Mouse (Mus musculus) heart, embryonic 12.5 days (tissue): ENCODE data around the gene Gpx6. TPM values are rescaled to one million over a fixed set of nuclear protein-coding genes. Genes with fewer than 3 reads are reported as not detected.
A peak's percentile ranks its signal among the peaks of the same experiment; 100 is the strongest.

Experiments used
- ATAC-seq: fragments of 200-750 bp; cut with Nextera tagmentation; 2 replicates; pipeline ENCODE4 v1.8.0; 2017; ENCODE audit warnings: moderate TSS enrichment, moderate library complexity; ENCODE audit not compliant: insufficient number of reproducible peaks, low FRiP score
- H3K27ac ChIP-seq: fragments of 300-500 bp; sonication (generic); 2 replicates; pipeline ENCODE4 v1.5.1; 2016; ENCODE audit warnings: mild to moderate bottlenecking, moderate library complexity; ENCODE audit not compliant: poor library complexity, severe bottlenecking
- H3K27me3 ChIP-seq: fragments of 300-500 bp; sonication (generic); replicated peaks from 2 replicates; pipeline ENCODE4 v1.6.1; 2016; ENCODE audit warnings: mild to moderate bottlenecking, moderate library complexity
- H3K36me3 ChIP-seq: fragments of 300-500 bp; sonication (generic); 2 replicates; pipeline ENCODE4 v1.6.1; 2016; ENCODE audit warnings: mild to moderate bottlenecking, moderate library complexity
- H3K4me1 ChIP-seq: fragments of 300-500 bp; sonication (generic); replicated peaks from 2 replicates; pipeline ENCODE4 v1.6.1; 2016; ENCODE audit warnings: mild to moderate bottlenecking
- H3K4me2 ChIP-seq: fragments of 300-500 bp; sonication (generic); 2 replicates; pipeline ENCODE4 v1.6.1; 2016; ENCODE audit warnings: mild to moderate bottlenecking, moderate library complexity
- H3K4me3 ChIP-seq: fragments of 300-500 bp; sonication (generic); 2 replicates; pipeline ENCODE4 v1.5.1; 2016; ENCODE audit warnings: mild to moderate bottlenecking
- H3K9ac ChIP-seq: fragments of 300-500 bp; sonication (generic); 2 replicates; pipeline ENCODE4 v1.6.1; 2016; ENCODE audit warnings: mild to moderate bottlenecking, moderate library complexity
- H3K9me3 ChIP-seq: fragments of 300-500 bp; sonication (generic); replicated peaks from 2 replicates; pipeline ENCODE4 v1.6.1; 2016; ENCODE audit warnings: mild to moderate bottlenecking, moderate library complexity
- WGBS: fragments of 180-500 bp; shearing (Covaris S2); methylation state at CpG from one replicate; pipeline ENCODE4 v1.1.7; 2016; 5-methylcytosine and 5-hydroxymethylcytosine counted together
- polyA plus RNA-seq: library from polyadenylated mRNA; unstranded; fragments of >200 nt; fragmentation: Nextera tagmentation; extraction: Ambion mirVana; gene quantifications from 2 replicates; pipeline ENCODE4 v1.2.1, GENCODE M21; 2016

Gene Gpx6
- not detected in 2 replicates for polyA plus RNA-seq

DNA sequence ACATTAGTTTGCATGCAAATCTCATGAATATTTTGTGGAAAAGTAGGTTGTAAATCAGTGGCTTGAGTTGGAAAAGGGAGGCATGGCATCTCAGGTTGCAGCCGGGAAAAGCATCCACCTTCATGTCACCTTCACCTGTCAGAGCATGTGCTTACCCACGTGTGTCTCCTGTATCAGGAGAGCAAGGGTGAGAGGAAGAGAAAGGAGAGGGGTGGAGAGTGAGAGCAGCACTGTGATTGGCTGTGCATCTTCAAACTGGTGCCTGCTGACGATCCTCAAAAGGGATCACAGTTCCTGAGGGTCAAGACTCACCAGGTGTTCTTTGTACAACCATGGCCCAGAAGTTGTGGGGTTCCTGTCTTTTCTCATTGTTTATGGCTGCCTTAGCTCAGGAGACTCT, at the start of gene Gpx6:
Gene Gpx6, plus strand, starts transcription at position 200 of the 400 bp plus-strand sequence.
- H3K4me2 ChIP-seq = no peak within 1 kb of the TSS
- no peaks in the 10 kb centered on the region for H3K4me1 ChIP-seq
- H3K27ac ChIP-seq = no peak within 1 kb of the TSS
- H3K27me3 ChIP-seq = no peaks in the 10 kb centered on the region; the same call in 1 of the 2 replicates
- H3K9me3 ChIP-seq = no peaks in the 10 kb centered on the region
- no peak within 1 kb of the TSS for H3K4me3 ChIP-seq
- WGBS = 28% methylated on average over 3 of the region's 3 CpGs
- H3K9ac ChIP-seq = no peak within 1 kb of the TSS
- no peaks in the 10 kb centered on the region for H3K36me3 ChIP-seq
- ATAC-seq = no peak

DNA sequence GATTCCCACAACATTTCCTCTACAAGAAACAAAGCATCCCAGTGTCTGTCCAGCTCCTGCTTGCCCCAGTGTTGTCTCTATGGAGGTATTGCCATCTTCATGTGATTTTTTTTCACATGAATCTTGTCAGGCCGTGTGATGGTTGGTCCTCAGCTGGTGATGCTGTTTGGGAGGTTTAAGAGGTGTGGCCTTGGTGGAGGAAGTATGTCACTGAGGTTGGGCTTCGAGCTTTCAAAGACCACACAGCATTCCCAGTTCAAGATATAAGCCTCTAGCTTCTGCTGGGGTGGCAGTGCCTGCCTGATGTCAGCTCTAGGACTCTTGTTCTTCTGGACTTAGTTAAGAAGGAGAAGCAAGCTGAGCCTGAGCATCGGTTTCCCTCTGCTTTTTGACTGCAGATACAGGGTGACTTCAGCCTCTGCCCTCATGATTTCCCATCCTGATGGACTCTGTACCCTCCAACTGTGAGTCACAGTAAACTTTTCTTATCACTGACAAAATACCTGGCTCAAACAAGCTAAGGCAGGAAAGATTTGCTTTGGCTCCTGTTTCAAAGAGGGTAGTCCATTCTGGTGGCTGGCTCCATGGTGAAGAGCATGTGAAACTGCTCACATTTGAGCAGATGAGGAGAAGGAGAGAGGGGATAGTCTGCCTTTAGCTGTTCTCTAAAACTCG, 49.0 kb upstream of the Gpx6 start:
- Histone ChIP-seq H3K4me1 (peaks cover 12% of the 10 kb centered on the region; the same call in 1 of the 2 replicates), H3K36me3 (no peaks in the 10 kb centered on the region), H3K27ac (no peak overlapping the region), H3K4me3 (no peak overlapping the region), H3K9me3 (no peaks in the 10 kb centered on the region), H3K9ac (no peak overlapping the region), H3K27me3 (peaks cover 17% of the 10 kb centered on the region), H3K4me2 (no peak overlapping the region)
- no peak for ATAC-seq
- 58% methylated on average over 4 of the region's 4 CpGs for WGBS

DNA sequence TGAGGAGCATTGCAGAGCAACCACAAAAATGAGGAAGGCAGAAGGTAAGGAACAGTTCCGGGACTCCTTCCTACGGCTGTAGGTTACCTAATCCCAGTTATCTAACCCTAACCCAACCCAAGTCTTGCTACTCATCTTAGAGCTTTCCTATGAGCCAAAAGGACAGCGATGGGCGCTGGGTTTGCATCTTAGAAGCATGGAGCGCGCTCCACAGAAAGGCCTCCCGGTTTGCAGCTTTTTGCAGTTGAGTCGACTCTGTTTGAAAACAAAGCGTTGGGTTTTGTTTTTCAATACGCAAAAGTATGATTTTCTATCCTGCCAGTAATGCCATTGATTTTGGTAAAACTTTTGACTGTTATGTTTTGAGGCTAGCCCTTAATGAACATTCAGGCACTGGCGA, 48.0 kb upstream of the Gpx6 start:
- peak overlapping the region; percentile 36; the same call in 1 of the 2 replicates for H3K9ac ChIP-seq
- peak overlapping the region; percentile 69 for H3K4me2 ChIP-seq
- H3K4me3 ChIP-seq = peak overlapping the region; percentile 52
- peaks cover 16% of the 10 kb centered on the region; the same call in 1 of the 2 replicates for H3K27me3 ChIP-seq
- H3K9me3 ChIP-seq = no peaks in the 10 kb centered on the region
- no peaks in the 10 kb centered on the region for H3K36me3 ChIP-seq
- WGBS = 3% methylated on average over 11 of the region's 11 CpGs
- peaks cover 10% of the 10 kb centered on the region; the same call in 1 of the 2 replicates for H3K4me1 ChIP-seq
- H3K27ac ChIP-seq = no peak overlapping the region
- no peak for ATAC-seq

DNA sequence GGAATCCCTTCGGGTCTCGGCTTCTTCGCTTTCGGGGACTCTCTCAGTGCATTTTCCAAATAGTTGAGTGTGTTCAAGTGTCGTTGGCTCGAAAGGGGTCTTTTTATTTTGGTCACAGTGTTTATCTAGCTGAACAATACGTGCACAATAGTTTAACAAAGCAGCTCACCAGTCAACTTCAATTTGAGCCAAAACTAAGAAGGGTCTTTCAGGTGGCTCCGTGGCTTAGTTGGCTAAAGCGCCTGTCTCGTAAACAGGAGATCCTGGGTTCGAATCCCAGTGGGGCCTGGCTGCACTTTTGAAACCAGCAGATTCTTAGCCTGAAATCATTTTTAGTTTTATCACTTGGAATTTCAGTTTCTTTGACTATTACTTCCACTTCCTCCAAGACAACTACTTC, 47.6 kb upstream of the Gpx6 start:
- Histone ChIP-seq H3K4me1 (peaks cover 8% of the 10 kb centered on the region; the same call in 1 of the 2 replicates), H3K9ac (peak overlapping the region; percentile 36; the same call in 1 of the 2 replicates), H3K9me3 (no peaks in the 10 kb centered on the region), H3K27ac (no peak overlapping the region), H3K4me2 (peak overlapping the region; percentile 69), H3K4me3 (peak overlapping the region; percentile 52), H3K27me3 (peaks cover 16% of the 10 kb centered on the region; the same call in 1 of the 2 replicates), H3K36me3 (no peaks in the 10 kb centered on the region)
- under 1% methylated on average over 11 of the region's 11 CpGs for WGBS
- no peak for ATAC-seq

GRCm38 (mm10) chr13:21265736-21266135, 46.2 kb upstream of the Gpx6 start:
- H3K4me3 ChIP-seq = no peak overlapping the region
- H3K4me2 ChIP-seq = no peak overlapping the region
- WGBS = 54% methylated on average over 2 of the region's 2 CpGs
- H3K4me1 ChIP-seq = 0 out of 2 replicates have a peak, but pooled peaks cover 3% of the 10 kb centered on the region
- H3K9ac ChIP-seq = no peak overlapping the region
- peaks cover 15% of the 10 kb centered on the region; the same call in 1 of the 2 replicates for H3K27me3 ChIP-seq
- ATAC-seq = no peak
- H3K9me3 ChIP-seq = no peaks in the 10 kb centered on the region
- H3K36me3 ChIP-seq = no peaks in the 10 kb centered on the region
- H3K27ac ChIP-seq = no peak overlapping the region

- Histone ChIP-seq H3K4me3 (peak overlapping the region; percentile 25; the same call in 1 of the 2 replicates), H3K36me3 (no peaks in the 10 kb centered on the region), H3K4me2 (peak overlapping the region; percentile 56), H3K9me3 (no peaks in the 10 kb centered on the region), H3K27ac (no peak overlapping the region), H3K27me3 (0 out of 2 replicates have a peak, but pooled peaks cover 3% of the 10 kb centered on the region), H3K9ac (no peak overlapping the region; the same call in 1 of the 2 replicates), H3K4me1 (0 out of 2 replicates have a peak, but pooled peaks cover 3% of the 10 kb centered on the region)
- WGBS = 17% methylated on average over 4 of the region's 4 CpGs
- no peak for ATAC-seq
Measured at GRCm38 (mm10) chr13:21267541-21267940, 44.4 kb upstream of the Gpx6 start.

DNA sequence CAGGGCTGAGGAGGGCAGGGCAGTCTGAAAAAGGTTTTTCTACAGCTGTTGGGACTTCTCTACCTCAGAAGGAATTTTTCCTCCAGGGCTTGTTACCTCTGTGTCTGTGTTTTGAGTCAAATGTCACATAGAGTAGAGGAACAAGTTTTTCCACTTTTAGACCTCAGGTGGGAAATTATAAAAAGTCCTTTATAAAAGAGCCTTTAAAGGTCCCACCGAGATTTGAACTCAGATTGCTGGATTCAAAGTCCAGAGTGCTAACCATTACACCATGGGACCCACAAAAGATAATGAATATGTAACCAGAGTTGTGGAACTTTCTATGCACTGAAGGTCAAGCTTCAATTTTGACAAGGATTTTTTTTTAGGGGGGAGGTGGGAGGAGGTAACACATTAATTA, 43.7 kb upstream of the Gpx6 start:
- Histone ChIP-seq H3K27ac (no peak overlapping the region), H3K4me1 (0 out of 2 replicates have a peak, but pooled peaks cover 3% of the 10 kb centered on the region), H3K9ac (no peak overlapping the region), H3K27me3 (0 out of 2 replicates have a peak, but pooled peaks cover 3% of the 10 kb centered on the region), H3K4me2 (peak overlapping the region; percentile 56), H3K4me3 (peak overlapping the region; percentile 25; the same call in 1 of the 2 replicates), H3K9me3 (no peaks in the 10 kb centered on the region), H3K36me3 (no peaks in the 10 kb centered on the region)
- ATAC-seq = no peak
- 4% methylated on average over 1 of the region's 1 CpGs for WGBS

- Histone ChIP-seq H3K4me1 (peaks cover 9% of the 10 kb centered on the region; the same call in 1 of the 2 replicates), H3K9me3 (no peaks in the 10 kb centered on the region), H3K4me2 (peak overlapping the region; percentile 87), H3K27me3 (peaks cover 4% of the 10 kb centered on the region; the same call in 1 of the 2 replicates), H3K27ac (no peak overlapping the region), H3K4me3 (peak overlapping the region; percentile 71), H3K9ac (peak overlapping the region; percentile 72), H3K36me3 (no peaks in the 10 kb centered on the region)
- ATAC-seq = peak; percentile 63; the same call in 1 of the 2 replicates
- under 1% methylated on average over 29 of the region's 29 CpGs for WGBS
Measured at GRCm38 (mm10) chr13:21275021-21275814, 36.7 kb upstream of the Gpx6 start.

DNA sequence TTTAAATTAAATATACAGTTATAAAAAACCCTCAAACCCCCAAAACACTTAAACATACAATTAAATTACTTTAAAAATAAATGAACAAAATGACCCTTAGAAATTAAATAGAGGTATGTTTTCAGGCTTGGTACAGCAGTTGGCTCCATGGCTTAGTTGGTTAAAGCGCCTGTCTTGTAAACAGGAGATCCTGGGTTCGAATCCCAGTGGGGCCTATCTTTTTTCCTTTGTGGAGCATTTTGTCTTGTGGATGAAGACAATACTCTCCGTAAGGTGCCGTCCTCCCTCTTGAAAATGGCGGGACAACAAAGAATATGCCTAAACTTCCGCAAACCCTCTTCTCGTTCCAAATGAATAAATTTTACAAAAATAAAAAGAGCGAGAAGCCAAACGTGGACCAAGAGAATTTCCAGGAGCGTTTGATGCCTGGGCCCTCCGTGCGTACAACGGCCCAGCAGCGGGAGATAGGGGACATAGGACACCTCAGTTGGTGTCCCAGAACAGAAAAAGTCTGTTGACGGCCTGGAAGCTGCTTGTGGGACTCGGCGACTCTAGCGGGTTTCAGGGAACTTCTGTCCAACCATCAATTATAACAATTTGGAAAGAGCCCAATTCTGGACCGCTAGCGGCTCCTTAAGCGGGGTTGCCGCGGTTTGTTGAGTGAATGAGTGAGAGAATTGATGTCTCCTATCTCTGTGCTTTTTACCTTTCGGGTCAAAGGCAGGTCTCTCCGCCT, 35.9 kb upstream of the Gpx6 start:
- Histone ChIP-seq H3K9me3 (no peaks in the 10 kb centered on the region), H3K27me3 (peaks cover 4% of the 10 kb centered on the region; the same call in 1 of the 2 replicates), H3K36me3 (no peaks in the 10 kb centered on the region), H3K4me2 (peak overlapping the region; percentile 87), H3K9ac (peak overlapping the region; percentile 72), H3K27ac (no peak overlapping the region), H3K4me1 (peaks cover 9% of the 10 kb centered on the region; the same call in 1 of the 2 replicates), H3K4me3 (peak overlapping the region; percentile 71)
- WGBS = under 1% methylated on average over 25 of the region's 25 CpGs
- ATAC-seq = peak; percentile 76; the same call in 1 of the 2 replicates

GRCm38 (mm10) chr13:21276551-21276950, 35.4 kb upstream of the Gpx6 start:
- no peaks in the 10 kb centered on the region for H3K9me3 ChIP-seq
- H3K4me1 ChIP-seq = peaks cover 9% of the 10 kb centered on the region; the same call in 1 of the 2 replicates
- peak overlapping the region; percentile 87 for H3K4me2 ChIP-seq
- ATAC-seq = no peak
- H3K4me3 ChIP-seq = peak overlapping the region; percentile 71
- H3K36me3 ChIP-seq = no peaks in the 10 kb centered on the region
- H3K27ac ChIP-seq = no peak overlapping the region
- H3K9ac ChIP-seq = peak overlapping the region; percentile 57
- H3K27me3 ChIP-seq = peaks cover 4% of the 10 kb centered on the region; the same call in 1 of the 2 replicates
- 0% methylated on average over 9 of the region's 9 CpGs for WGBS
